Mouse (Mus musculus) MN1 (cell line): ENCODE data around the gene Gpc3.

ENCODE experiments used
- DNase-seq: peaks from one replicate; pipeline ENCODE4 v3.0.0-alpha.2; 2016; ENCODE audit warnings: low spot score

Gene Gpc3

GRCm38 (mm10) chrX:52613328-52614030 is at the start of gene Gpc3:
Gene Gpc3 (minus strand): TSS chrX:52613950.
- DNase-seq, result no peak

DNA sequence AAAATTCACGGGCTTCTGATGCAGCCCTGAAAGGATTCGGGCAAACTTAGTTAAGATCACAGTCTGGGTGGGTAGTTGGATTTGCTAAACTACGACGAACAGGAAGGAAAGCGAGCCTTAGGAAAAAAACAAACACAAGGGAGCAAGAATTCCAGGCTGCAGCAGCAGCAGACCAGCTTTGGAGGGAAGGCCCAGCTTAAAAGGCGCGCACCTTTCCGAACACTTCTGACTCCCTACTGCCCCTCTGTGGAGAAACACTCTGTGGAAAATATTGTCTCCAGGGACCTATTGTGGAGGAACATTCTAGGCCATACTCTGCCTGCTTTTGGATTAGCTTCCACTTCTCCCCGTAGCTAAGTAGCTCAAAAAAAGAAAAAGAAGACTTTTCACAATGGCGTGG is 38.2 kb upstream of the Gpc3 start:
- DNase-seq, result no peak

- no peak for DNase-seq
Observed at GRCm38 (mm10) chrX:52651472-52651948, 37.8 kb upstream of the Gpc3 start.

- no peak for DNase-seq
Observed at GRCm38 (mm10) chrX:52648910-52649785, 35.4 kb upstream of the Gpc3 start.

GRCm38 (mm10) chrX:52644393-52644792 is 30.6 kb upstream of the Gpc3 start:
- no peak for DNase-seq

DNA sequence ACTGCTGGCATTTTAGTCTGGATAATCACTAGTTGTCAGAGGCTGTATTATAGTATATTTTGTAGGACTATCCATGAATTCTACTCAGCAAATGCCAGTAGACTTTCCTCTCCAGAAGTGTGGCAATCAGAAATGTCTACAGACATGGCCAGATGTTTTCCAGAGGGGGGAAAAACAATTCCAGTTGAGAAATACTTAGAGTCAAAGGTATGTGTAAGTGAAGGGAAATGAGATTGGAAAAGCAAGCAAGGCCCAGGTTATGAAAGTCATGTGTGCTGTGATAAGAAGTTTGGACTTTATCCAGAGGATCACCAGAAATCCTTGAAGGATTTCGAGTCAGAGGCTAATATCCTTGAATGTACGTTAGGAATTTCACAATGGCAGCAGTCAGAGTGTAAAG is 29.6 kb upstream of the Gpc3 start:
- DNase-seq, result no peak

GRCm38 (mm10) chrX:52642126-52642525 is 28.4 kb upstream of the Gpc3 start:
- DNase-seq, result no peak

DNA sequence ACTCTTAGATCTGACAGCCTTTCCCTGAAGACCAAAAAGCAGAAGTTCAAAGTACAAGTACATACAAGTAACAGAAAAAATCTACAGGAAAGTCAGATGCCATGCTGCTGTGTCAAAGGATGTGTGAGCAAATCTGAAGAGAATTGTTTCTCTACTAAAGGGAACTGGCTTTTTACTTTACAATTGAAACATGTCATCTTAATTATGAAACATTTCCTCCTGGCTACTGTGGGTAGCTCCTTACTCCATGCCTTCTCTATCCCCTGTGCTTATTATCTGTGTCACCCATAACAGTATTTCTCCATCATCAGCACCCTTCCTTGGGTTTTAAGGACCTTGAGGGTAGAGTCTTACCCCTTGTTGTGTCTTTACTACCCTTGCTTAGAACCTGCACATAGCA is 23.7 kb upstream of the Gpc3 start:
- no peak for DNase-seq

DNA sequence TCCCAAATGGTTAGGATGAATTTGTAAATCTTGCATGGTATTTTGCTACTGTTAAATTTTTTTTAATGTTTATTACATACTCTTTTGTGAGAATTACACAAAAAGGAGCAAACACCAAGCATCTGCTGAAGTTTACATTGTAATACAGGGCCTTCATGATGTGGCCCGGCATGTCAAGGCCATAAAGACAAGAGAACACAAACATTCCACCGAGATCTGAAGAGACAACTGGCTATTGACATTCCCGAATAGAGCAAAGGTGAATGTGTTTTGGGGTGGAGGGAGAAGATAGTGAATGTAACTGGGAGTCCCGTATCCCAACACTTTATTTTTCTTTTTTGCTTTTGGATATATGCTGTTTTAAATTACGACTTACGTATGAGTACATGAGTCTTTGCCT is 20.2 kb upstream of the Gpc3 start:
- no peak for DNase-seq

DNA sequence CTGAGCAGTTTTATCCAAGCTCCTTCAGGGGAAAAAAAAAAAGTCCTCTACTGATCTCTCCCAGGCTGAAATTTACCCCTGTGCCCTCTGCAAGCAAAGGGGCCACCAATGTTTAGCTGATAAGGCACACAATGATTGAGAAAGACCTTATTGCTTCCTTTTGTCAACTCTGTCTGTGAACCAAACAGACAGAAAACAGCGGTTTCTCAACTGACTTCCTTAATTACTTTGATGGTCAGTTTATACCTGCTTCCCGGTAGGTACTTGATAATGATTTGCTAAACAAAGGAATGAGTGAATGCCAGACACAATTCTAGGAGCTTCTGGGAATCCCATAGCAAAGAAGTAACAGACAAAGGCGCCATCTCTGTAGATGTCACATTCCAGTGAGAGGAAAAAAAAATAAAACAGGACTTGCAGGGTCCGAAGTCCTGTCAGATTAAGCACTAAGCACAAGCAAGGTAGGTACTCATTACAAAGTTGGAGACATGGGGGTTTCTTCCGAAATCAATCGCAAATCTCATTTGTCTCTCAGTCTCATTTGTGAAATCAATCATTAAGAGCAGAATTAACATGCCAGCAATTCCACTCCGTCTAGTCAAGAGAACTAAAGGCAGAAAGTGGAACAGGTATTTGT is 19.1 kb upstream of the Gpc3 start:
- no peak for DNase-seq

- DNase-seq, result no peak
Observed at GRCm38 (mm10) chrX:52626963-52627716, 13.4 kb upstream of the Gpc3 start.

DNA sequence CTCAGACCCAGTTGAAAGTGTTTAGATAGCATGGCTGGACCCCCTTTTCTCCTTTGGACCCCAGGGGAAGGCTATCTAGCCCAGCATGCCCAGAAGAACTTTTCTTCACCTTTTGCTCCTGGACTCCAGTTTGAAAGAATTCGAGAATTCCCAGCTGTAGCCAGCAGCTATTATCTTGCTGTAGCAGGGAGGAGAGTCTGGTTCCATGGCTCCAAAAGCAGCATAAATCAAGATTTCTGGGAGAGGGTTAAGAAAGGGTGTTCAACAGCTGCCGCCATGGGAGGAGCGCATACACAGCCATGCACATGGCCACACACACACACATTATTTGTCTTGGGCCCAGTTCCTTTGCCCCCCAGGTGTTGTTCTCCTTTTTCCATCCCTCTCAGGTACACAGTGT is 4.1 kb upstream of the Gpc3 start:
- no peak for DNase-seq

DNA sequence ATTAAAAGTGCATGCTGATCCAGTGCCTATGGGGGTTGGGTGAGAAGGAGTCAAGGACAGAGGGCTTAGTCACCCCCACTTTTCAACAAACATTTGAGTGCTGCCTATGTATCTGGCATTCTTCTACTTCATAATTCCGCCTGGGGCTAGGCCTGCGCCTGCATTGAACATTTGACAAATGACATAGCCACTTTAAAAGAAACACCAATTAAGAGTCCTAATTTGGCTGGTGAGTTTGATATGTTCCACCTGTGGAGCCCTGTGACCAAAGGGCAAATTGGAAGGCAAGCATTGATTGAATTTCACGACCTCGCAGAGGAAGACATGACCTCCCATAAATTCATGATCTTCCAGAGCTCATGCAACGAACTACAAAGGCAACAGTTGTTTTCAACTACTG is 2.4 kb upstream of the Gpc3 start:
- no peak for DNase-seq

DNA sequence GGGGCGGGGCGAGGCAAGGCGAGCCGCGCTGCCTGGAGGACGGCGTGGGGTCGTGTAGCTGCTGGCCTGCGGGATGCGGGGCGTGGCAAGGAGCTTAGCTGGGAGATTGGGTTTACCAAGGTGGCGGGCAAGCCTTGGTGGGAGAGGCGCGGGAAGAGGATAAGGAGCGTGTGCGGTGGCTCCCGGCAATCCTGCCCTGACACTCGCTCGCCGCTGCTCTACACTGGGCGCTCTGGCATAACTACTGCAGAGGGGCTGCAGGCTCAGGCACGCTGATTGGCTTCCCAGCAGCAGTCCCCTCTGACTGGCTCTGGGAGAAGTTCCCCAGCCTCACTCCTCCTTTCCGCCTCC is 256 bp upstream of the Gpc3 start:
- no peak for DNase-seq

GRCm38 (mm10) chrX:52612806-52613205 is 944 bp downstream of the Gpc3 start:
- no peak for DNase-seq

GRCm38 (mm10) chrX:52611987-52612670 is 1.6 kb downstream of the Gpc3 start:
- DNase-seq, result no peak

DNA sequence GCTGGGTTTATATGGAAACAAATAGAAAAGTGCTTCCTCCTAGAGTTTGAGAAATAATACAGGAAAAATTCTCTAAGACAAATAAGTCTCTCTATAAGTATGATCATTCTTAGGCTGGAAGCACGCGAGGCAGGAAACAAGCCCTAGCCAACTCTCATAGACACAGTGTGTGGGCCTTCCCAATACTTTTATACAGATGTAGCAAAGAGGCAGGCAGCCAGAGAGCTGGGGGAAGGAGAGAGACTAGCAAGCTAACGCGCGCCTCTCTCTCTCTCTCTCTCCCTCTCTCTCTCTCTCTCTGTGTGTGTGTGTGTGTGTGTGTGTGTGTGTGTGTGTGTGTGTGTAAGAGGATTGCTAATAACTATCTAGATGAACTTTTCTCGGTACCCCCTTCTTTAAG is 2.2 kb downstream of the Gpc3 start:
- DNase-seq, result no peak

DNA sequence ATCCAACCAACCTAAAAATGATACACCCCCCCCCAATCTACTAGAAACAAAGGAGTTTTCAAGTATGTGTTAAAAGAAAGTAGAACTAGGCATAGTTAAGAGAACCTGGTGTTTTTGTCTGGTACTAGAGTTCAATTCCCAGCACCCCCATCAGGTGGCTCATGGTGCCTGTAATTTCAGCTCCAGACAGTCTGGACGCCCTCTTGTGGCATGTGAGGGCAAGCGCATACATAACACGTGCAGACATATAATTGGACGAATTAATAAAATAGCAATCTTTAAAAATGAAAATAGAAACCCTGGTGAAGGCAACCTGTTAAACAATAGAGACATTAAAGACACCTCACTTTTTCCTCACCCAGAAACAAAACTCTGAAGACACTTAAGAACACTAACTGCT is 10.6 kb downstream of the Gpc3 start:
- no peak for DNase-seq

- DNase-seq, result no peak
Observed at GRCm38 (mm10) chrX:52599246-52599645, 14.5 kb downstream of the Gpc3 start.

GRCm38 (mm10) chrX:52587671-52588070 is 26.1 kb downstream of the Gpc3 start:
- no peak for DNase-seq

DNA sequence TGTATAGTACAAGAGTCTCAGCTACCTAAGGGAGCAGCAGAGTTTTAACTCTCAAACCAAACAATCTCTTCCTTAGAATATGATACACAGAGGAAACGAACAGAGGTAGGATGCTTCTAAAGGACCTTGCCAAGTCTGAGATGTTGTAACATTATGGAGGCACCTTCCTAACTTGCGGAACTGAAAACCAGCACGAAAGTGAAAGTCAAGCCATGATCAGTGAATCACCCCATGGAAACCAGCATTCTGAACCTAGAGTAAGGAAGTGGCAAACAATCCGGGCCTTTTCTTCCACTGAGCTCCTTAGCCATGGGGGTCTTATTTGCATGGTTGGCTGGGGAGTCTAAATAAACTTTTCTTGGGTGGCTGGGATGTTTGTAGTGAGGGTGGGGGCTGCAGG is 53.8 kb downstream of the Gpc3 start:
- DNase-seq, result no peak

- no peak for DNase-seq
Observed at GRCm38 (mm10) chrX:52558526-52558925, 55.2 kb downstream of the Gpc3 start.
